Mouse (Mus musculus): ENCODE results near the gene Nat8f4.

DNA sequence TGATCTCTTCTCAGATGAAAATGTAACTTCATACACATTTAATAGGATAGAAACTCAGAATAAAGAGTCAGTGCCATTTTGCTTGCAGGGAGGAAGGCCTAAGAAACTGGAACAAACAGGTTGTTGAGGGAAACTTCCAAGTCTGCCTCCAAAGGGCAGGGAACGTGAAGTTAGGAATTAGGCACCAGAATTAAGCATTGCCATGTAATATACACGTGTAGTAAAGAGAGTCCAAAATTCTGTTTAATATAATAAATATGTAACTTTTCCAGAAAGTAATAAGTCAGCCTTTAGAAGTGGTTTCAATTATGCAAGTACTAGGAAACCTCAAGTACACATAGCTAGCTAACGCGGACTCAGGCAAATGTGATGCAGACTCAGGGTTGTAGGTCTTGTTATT lies 14.7 kb upstream of the Nat8f4 start:
- TF ChIP-seq CTCF (IDR thresholded peaks at IDR 0.05; ENCODE audit: extremely low read depth, insufficient read depth, insufficient read length, insufficient replicate concordance) (no peak), POLR2A (IDR thresholded peaks at IDR 0.05; ENCODE audit: low read depth, low read length) (no peak)

Measured in spleen, adult 2 months (tissue).